Mouse (Mus musculus): ENCODE measurements around the gene Ifi35. TPM values are rescaled to one million over a fixed set of nuclear protein-coding genes. Genes with fewer than 3 reads are reported as not detected.

Gene Ifi35
- polyA plus RNA-seq, 1 experiment from 2014 or later, result 2.4 TPM

GRCm38 (mm10) chr11:101452093-101452774 lies 4.0 kb downstream of the Ifi35 start:
- H3K27me3 ChIP-seq (ENCODE audit: control insufficient read depth, insufficient read depth, low read length), result no peaks in the 10 kb centered on the region
- no peak overlapping the region for H3K4me3 ChIP-seq (ENCODE audit: low read depth, low read length)
- 73% methylated on average over 10 of the region's 10 CpGs for WGBS
- no peak overlapping the region for H3K4me2 ChIP-seq (ENCODE audit: low read depth)
- DNase-seq (ENCODE audit: low spot score) (no peak), ATAC-seq (ENCODE audit: insufficient read depth, low FRiP score, low TSS enrichment) (no peak)
- no peaks in the 10 kb centered on the region for H3K4me1 ChIP-seq (ENCODE audit: control insufficient read depth, insufficient read depth, low read length)
- no peak overlapping the region for H3K9ac ChIP-seq (ENCODE audit: low read length)
- no peak overlapping the region for H3K27ac ChIP-seq (ENCODE audit: low read depth, low read length)
- no peaks in the 10 kb centered on the region for H3K36me3 ChIP-seq (ENCODE audit: control insufficient read depth, insufficient read depth, low read length)
- H3K9me3 ChIP-seq (ENCODE audit: control insufficient read depth, low read length), result no peaks in the 10 kb centered on the region

GRCm38 (mm10) chr11:101454702-101455101 lies 6.5 kb downstream of the Ifi35 start:
- Histone ChIP-seq H3K36me3 (ENCODE audit: control insufficient read depth, insufficient read depth, low read length) (no peaks in the 10 kb centered on the region; the same call in 1 of the 2 replicates), H3K9ac (ENCODE audit: low read length) (no peak overlapping the region), H3K4me1 (ENCODE audit: control insufficient read depth, insufficient read depth, low read length) (no peaks in the 10 kb centered on the region), H3K9me3 (ENCODE audit: control insufficient read depth, low read length) (no peaks in the 10 kb centered on the region), H3K4me3 (ENCODE audit: low read depth, low read length) (no peak overlapping the region), H3K27ac (ENCODE audit: low read depth, low read length) (no peak overlapping the region), H3K27me3 (ENCODE audit: control insufficient read depth, insufficient read depth, low read length) (no peaks in the 10 kb centered on the region), H3K4me2 (ENCODE audit: low read depth) (no peak overlapping the region)
- no peak for ATAC-seq (ENCODE audit: insufficient read depth, low FRiP score, low TSS enrichment)
- no peak for DNase-seq (ENCODE audit: low spot score)
- WGBS, result 70% methylated on average over 6 of the region's 6 CpGs

- ATAC-seq (ENCODE audit: insufficient read depth, low FRiP score, low TSS enrichment) (no peak), DNase-seq (ENCODE audit: low spot score) (no peak)
- no peaks in the 10 kb centered on the region for H3K9me3 ChIP-seq (ENCODE audit: control insufficient read depth, low read length)
- no peaks in the 10 kb centered on the region for H3K4me1 ChIP-seq (ENCODE audit: control insufficient read depth, insufficient read depth, low read length)
- no peak overlapping the region for H3K9ac ChIP-seq (ENCODE audit: low read length)
- 89% methylated on average over 7 of the region's 7 CpGs for WGBS
- peaks cover 4% of the 10 kb centered on the region; the same call in 1 of the 2 replicates for H3K36me3 ChIP-seq (ENCODE audit: control insufficient read depth, insufficient read depth, low read length)
- no peaks in the 10 kb centered on the region for H3K27me3 ChIP-seq (ENCODE audit: control insufficient read depth, insufficient read depth, low read length)
- no peak overlapping the region for H3K4me2 ChIP-seq (ENCODE audit: low read depth)
- H3K27ac ChIP-seq (ENCODE audit: low read depth, low read length), result no peak overlapping the region
- H3K4me3 ChIP-seq (ENCODE audit: low read depth, low read length), result no peak overlapping the region
Measured at GRCm38 (mm10) chr11:101455627-101456026, 7.4 kb downstream of the Ifi35 start.

- no peaks in the 10 kb centered on the region for H3K9me3 ChIP-seq (ENCODE audit: control insufficient read depth, low read length)
- 88% methylated on average over 9 of the region's 9 CpGs for WGBS
- ATAC-seq (ENCODE audit: insufficient read depth, low FRiP score, low TSS enrichment) (no peak), DNase-seq (ENCODE audit: low spot score) (no peak)
- peaks cover 8% of the 10 kb centered on the region for H3K4me1 ChIP-seq (ENCODE audit: control insufficient read depth, insufficient read depth, low read length)
- H3K27me3 ChIP-seq (ENCODE audit: control insufficient read depth, insufficient read depth, low read length), result no peaks in the 10 kb centered on the region
- H3K36me3 ChIP-seq (ENCODE audit: control insufficient read depth, insufficient read depth, low read length), result peaks cover 4% of the 10 kb centered on the region; the same call in 1 of the 2 replicates
- no peak overlapping the region for H3K4me2 ChIP-seq (ENCODE audit: low read depth)
- H3K4me3 ChIP-seq (ENCODE audit: low read depth, low read length), result no peak overlapping the region
- no peak overlapping the region for H3K9ac ChIP-seq (ENCODE audit: low read length)
- H3K27ac ChIP-seq (ENCODE audit: low read depth, low read length), result no peak overlapping the region
Measured at GRCm38 (mm10) chr11:101457631-101458030, 9.4 kb downstream of the Ifi35 start.

- H3K4me3 ChIP-seq (ENCODE audit: low read depth, low read length), result no peak overlapping the region
- ATAC-seq (ENCODE audit: insufficient read depth, low FRiP score, low TSS enrichment), result no peak
- H3K9me3 ChIP-seq (ENCODE audit: control insufficient read depth, low read length), result no peaks in the 10 kb centered on the region
- no peak overlapping the region for H3K4me2 ChIP-seq (ENCODE audit: low read depth)
- H3K27ac ChIP-seq (ENCODE audit: low read depth, low read length), result no peak overlapping the region
- H3K36me3 ChIP-seq (ENCODE audit: control insufficient read depth, insufficient read depth, low read length), result peaks cover 4% of the 10 kb centered on the region; the same call in 1 of the 2 replicates
- no peak for DNase-seq (ENCODE audit: low spot score)
- H3K27me3 ChIP-seq (ENCODE audit: control insufficient read depth, insufficient read depth, low read length), result no peaks in the 10 kb centered on the region
- 81% methylated on average over 12 of the region's 12 CpGs for WGBS
- peaks cover 13% of the 10 kb centered on the region for H3K4me1 ChIP-seq (ENCODE audit: control insufficient read depth, insufficient read depth, low read length)
- no peak overlapping the region for H3K9ac ChIP-seq (ENCODE audit: low read length)
Measured at GRCm38 (mm10) chr11:101458217-101458616, 10.0 kb downstream of the Ifi35 start.

- no peaks in the 10 kb centered on the region for H3K27me3 ChIP-seq (ENCODE audit: control insufficient read depth, insufficient read depth, low read length)
- whole genome bisulfite sequencing, result 42% methylated on average over 4 of the region's 6 CpGs
- no peaks in the 10 kb centered on the region for H3K9me3 ChIP-seq (ENCODE audit: control insufficient read depth, low read length)
- H3K27ac ChIP-seq (ENCODE audit: low read depth, low read length), result no peak overlapping the region
- no peak overlapping the region for H3K4me2 ChIP-seq (ENCODE audit: low read depth)
- no peak overlapping the region for H3K4me3 ChIP-seq (ENCODE audit: low read depth, low read length)
- peaks cover 26% of the 10 kb centered on the region for H3K4me1 ChIP-seq (ENCODE audit: control insufficient read depth, insufficient read depth, low read length)
- H3K9ac ChIP-seq (ENCODE audit: low read length), result no peak overlapping the region
- DNase-seq (ENCODE audit: low spot score) (no peak), ATAC-seq (ENCODE audit: insufficient read depth, low FRiP score, low TSS enrichment) (no peak)
- H3K36me3 ChIP-seq (ENCODE audit: control insufficient read depth, insufficient read depth, low read length), result peaks cover 4% of the 10 kb centered on the region; the same call in 1 of the 2 replicates
Measured at GRCm38 (mm10) chr11:101459716-101460115, 11.5 kb downstream of the Ifi35 start.

GRCm38 (mm10) chr11:101460321-101460720 lies 12.1 kb downstream of the Ifi35 start:
- Histone ChIP-seq H3K9me3 (ENCODE audit: control insufficient read depth, low read length) (no peaks in the 10 kb centered on the region), H3K4me2 (ENCODE audit: low read depth) (no peak overlapping the region), H3K4me3 (ENCODE audit: low read depth, low read length) (no peak overlapping the region), H3K4me1 (ENCODE audit: control insufficient read depth, insufficient read depth, low read length) (peaks cover 26% of the 10 kb centered on the region), H3K27ac (ENCODE audit: low read depth, low read length) (no peak overlapping the region), H3K27me3 (ENCODE audit: control insufficient read depth, insufficient read depth, low read length) (no peaks in the 10 kb centered on the region), H3K9ac (ENCODE audit: low read length) (no peak overlapping the region), H3K36me3 (ENCODE audit: control insufficient read depth, insufficient read depth, low read length) (peaks cover 4% of the 10 kb centered on the region; the same call in 1 of the 2 replicates)
- ATAC-seq (ENCODE audit: insufficient read depth, low FRiP score, low TSS enrichment) (no peak), DNase-seq (ENCODE audit: low spot score) (no peak)
- 89% methylated on average over 15 of the region's 15 CpGs for WGBS

- Histone ChIP-seq H3K27me3 (ENCODE audit: control insufficient read depth, insufficient read depth, low read length) (no peaks in the 10 kb centered on the region), H3K4me2 (ENCODE audit: low read depth) (no peak overlapping the region), H3K4me3 (ENCODE audit: low read depth, low read length) (no peak overlapping the region), H3K9ac (ENCODE audit: low read length) (no peak overlapping the region), H3K9me3 (ENCODE audit: control insufficient read depth, low read length) (no peaks in the 10 kb centered on the region), H3K36me3 (ENCODE audit: control insufficient read depth, insufficient read depth, low read length) (peaks cover 4% of the 10 kb centered on the region; the same call in 1 of the 2 replicates), H3K4me1 (ENCODE audit: control insufficient read depth, insufficient read depth, low read length) (peaks cover 26% of the 10 kb centered on the region), H3K27ac (ENCODE audit: low read depth, low read length) (no peak overlapping the region)
- ATAC-seq (ENCODE audit: insufficient read depth, low FRiP score, low TSS enrichment) (no peak), DNase-seq (ENCODE audit: low spot score) (no peak)
- WGBS, result 80% methylated on average over 14 of the region's 14 CpGs
Measured at GRCm38 (mm10) chr11:101462141-101462540, 13.9 kb downstream of the Ifi35 start.

All from neural tube, embryonic 11.5 days (tissue).